Mouse (Mus musculus) mouse embryonic stem cell (cell line): ENCODE results near the gene Lcor.

ENCODE experiments used
- in situ Hi-C, 2 experiments: fragments of 300-500 bp; cut with MboI; formaldehyde crosslinking; loops; 1 replicate in 1 of 2; 3 replicates in 1 of 2; pipeline ENCODE4 v1.14.3; 2019 to 2020; ENCODE audit warnings: low sequenced_read_pairs in 2 of 2, low pct_unique_long_range_greater_than_20kb in 1 of 2, mixed read lengths in 1 of 2; ENCODE audit not compliant: unreplicated experiment in 1 of 2

Lcor gene

GRCm38 (mm10) chr19:41463841-41464240, 18.6 kb upstream of the Lcor start:
- in situ Hi-C loops = loop anchor here in 1 of 2 experiments (25.0 kb wide), 1 partner anchor 673 kb away; the partner anchor contains the start of genes Avpi1 and Marveld1

- in situ Hi-C loops = loop anchor here in 1 of 2 experiments (25.0 kb wide), 1 partner anchor 671 kb away; the partner anchor contains the start of genes Avpi1 and Marveld1
Measured at GRCm38 (mm10) chr19:41466475-41466874, 16.0 kb upstream of the Lcor start.

- in situ Hi-C loops = loop anchor here in 1 of 2 experiments (25.0 kb wide), 1 partner anchor 664 kb away; the partner anchor contains the start of genes Avpi1 and Marveld1
Measured at GRCm38 (mm10) chr19:41473566-41474135, 8.8 kb upstream of the Lcor start.

- in situ Hi-C loops = loop anchor here in 1 of 2 experiments (25.0 kb wide), 1 partner anchor 662 kb away; the partner anchor contains the start of genes Avpi1 and Marveld1
Measured at GRCm38 (mm10) chr19:41474943-41475342, 7.5 kb upstream of the Lcor start.

- in situ Hi-C loops = no loop called here
Measured at GRCm38 (mm10) chr19:41476530-41477249, 5.7 kb upstream of the Lcor start.

GRCm38 (mm10) chr19:41481030-41481886, 1.2 kb upstream of the Lcor start:
- in situ Hi-C loops = no loop called here

GRCm38 (mm10) chr19:41481887-41482189, 599 bp upstream of the Lcor start:
- in situ Hi-C loops = no loop called here

- in situ Hi-C loops = no loop called here
Measured at GRCm38 (mm10) chr19:41482909-41483444, 540 bp downstream of the Lcor start.

- in situ Hi-C loops = no loop called here
Measured at GRCm38 (mm10) chr19:41483445-41484040, 1.1 kb downstream of the Lcor start.

- in situ Hi-C loops = no loop called here
Measured at GRCm38 (mm10) chr19:41484361-41484760, 1.9 kb downstream of the Lcor start.

GRCm38 (mm10) chr19:41495382-41496032, 13.1 kb downstream of the Lcor start:
- in situ Hi-C loops = no loop called here

GRCm38 (mm10) chr19:41496058-41496457, 13.6 kb downstream of the Lcor start:
- in situ Hi-C loops = no loop called here

GRCm38 (mm10) chr19:41507872-41508271, 25.4 kb downstream of the Lcor start:
- in situ Hi-C loops = no loop called here

GRCm38 (mm10) chr19:41514836-41515235, 32.4 kb downstream of the Lcor start:
- in situ Hi-C loops = no loop called here

- in situ Hi-C loops = no loop called here
Measured at GRCm38 (mm10) chr19:41515549-41515948, 33.1 kb downstream of the Lcor start.

GRCm38 (mm10) chr19:41517006-41517405, 34.6 kb downstream of the Lcor start:
- in situ Hi-C loops = no loop called here

- in situ Hi-C loops = no loop called here
Measured at GRCm38 (mm10) chr19:41519121-41519520, 36.7 kb downstream of the Lcor start.

GRCm38 (mm10) chr19:41522246-41522645, 39.8 kb downstream of the Lcor start:
- in situ Hi-C loops = no loop called here
